Mouse (Mus musculus) embryonic facial prominence, embryonic 14.5 days (tissue): ENCODE measurements at regions not wholly inside any gene's neighbourhood (a gene's known extent, or its start where the extent isn't known, plus 50 kb on each side); places are given as distances from the start of the nearest gene placed in this dataset.

ENCODE experiments used
- ATAC-seq: fragments of 200-750 bp; cut with Nextera tagmentation; 2 replicates; pipeline ENCODE4 v1.8.0; 2017; ENCODE audit warnings: low read depth, moderate number of reproducible peaks, moderate TSS enrichment
- DNase-seq: peaks from one replicate; pipeline ENCODE4 v3.0.0-alpha.2; 2015; ENCODE audit warnings: low spot score
- H3K27ac ChIP-seq: fragments of 300-500 bp; sonication (generic); replicated peaks from 2 replicates; pipeline ENCODE4 v1.5.1; 2014; ENCODE audit warnings: low read depth, mild to moderate bottlenecking, low read length, moderate library complexity
- H3K27me3 ChIP-seq: fragments of 300-500 bp; sonication (generic); replicated peaks from 2 replicates; pipeline ENCODE4 v1.6.1; 2014; ENCODE audit warnings: low read length; ENCODE audit not compliant: control insufficient read depth, insufficient read depth
- H3K36me3 ChIP-seq: fragments of 300-500 bp; sonication (generic); 2 replicates; pipeline ENCODE4 v1.6.1; 2014; ENCODE audit warnings: low read length, mixed read lengths; ENCODE audit not compliant: control insufficient read depth, insufficient read depth
- H3K4me1 ChIP-seq: fragments of 300-500 bp; sonication (generic); 2 replicates; pipeline ENCODE4 v1.6.1; 2014; ENCODE audit warnings: antibody characterized with exemption, low read length; ENCODE audit not compliant: control insufficient read depth, insufficient read depth
- H3K4me2 ChIP-seq: fragments of 300-500 bp; sonication (generic); 2 replicates; pipeline ENCODE4 v1.6.1; 2014; ENCODE audit warnings: low read depth, mild to moderate bottlenecking, low read length, moderate library complexity, mixed read lengths
- H3K4me3 ChIP-seq: fragments of 300-500 bp; sonication (generic); 2 replicates; pipeline ENCODE4 v1.5.1; 2014; ENCODE audit warnings: low read depth, mild to moderate bottlenecking, low read length
- H3K9ac ChIP-seq: fragments of 300-500 bp; sonication (generic); 2 replicates; pipeline ENCODE4 v1.6.1; 2014; ENCODE audit warnings: low read depth, mild to moderate bottlenecking, low read length, moderate library complexity, mixed read lengths
- H3K9me3 ChIP-seq: fragments of 300-500 bp; sonication (generic); 2 replicates; pipeline ENCODE4 v1.6.1; 2016; ENCODE audit warnings: low read length; ENCODE audit not compliant: control insufficient read depth
- WGBS: fragments of 180-500 bp; shearing (Covaris S2); extraction: QIAGEN DNeasy Blood & Tissue Kit; methylation state at CpG from one replicate; pipeline ENCODE4 v1.1.7; 2014; 5-methylcytosine and 5-hydroxymethylcytosine counted together

- H3K4me3 ChIP-seq: no peak overlapping the region
- peaks cover 5% of the 10 kb centered on the region; the same call in 1 of the 2 replicates for H3K9me3 ChIP-seq
- no peak for DNase-seq
- no peak overlapping the region for H3K27ac ChIP-seq
- H3K9ac ChIP-seq: no peak overlapping the region
- no peak overlapping the region for H3K4me2 ChIP-seq
- H3K36me3 ChIP-seq: no peaks in the 10 kb centered on the region
- ATAC-seq: no peak
- H3K4me1 ChIP-seq: no peaks in the 10 kb centered on the region
- H3K27me3 ChIP-seq: no peaks in the 10 kb centered on the region
- WGBS: 87% methylated on average over 6 of the region's 6 CpGs
These were observed 118.2 kb upstream of the Dyrk2 start for GRCm38 (mm10) chr10:118988249-118988648.

GRCm38 (mm10) chr10:118984580-118984979 is 114.6 kb upstream of the Dyrk2 start:
- 64% methylated on average over 5 of the region's 5 CpGs for WGBS
- H3K4me1 ChIP-seq: no peaks in the 10 kb centered on the region
- no peak overlapping the region for H3K9ac ChIP-seq
- H3K27me3 ChIP-seq: no peaks in the 10 kb centered on the region
- DNase-seq: peak; percentile 79
- no peak overlapping the region for H3K27ac ChIP-seq
- no peak overlapping the region for H3K4me2 ChIP-seq
- H3K9me3 ChIP-seq: peaks cover 5% of the 10 kb centered on the region; the same call in 1 of the 2 replicates
- H3K36me3 ChIP-seq: no peaks in the 10 kb centered on the region
- 0 out of 2 replicates have a peak, but pooled peaks have one; percentile 26 for ATAC-seq
- no peak overlapping the region for H3K4me3 ChIP-seq

- Histone ChIP-seq H3K4me2 (no peak overlapping the region), H3K36me3 (no peaks in the 10 kb centered on the region), H3K27me3 (no peaks in the 10 kb centered on the region), H3K27ac (no peak overlapping the region), H3K9me3 (peaks cover 5% of the 10 kb centered on the region; the same call in 1 of the 2 replicates), H3K4me1 (0 out of 2 replicates have a peak, but pooled peaks cover 3% of the 10 kb centered on the region), H3K9ac (no peak overlapping the region), H3K4me3 (no peak overlapping the region)
- 71% methylated on average over 5 of the region's 5 CpGs for WGBS
- ATAC-seq (no peak), DNase-seq (no peak)
These were observed 111.4 kb upstream of the Dyrk2 start for GRCm38 (mm10) chr10:118981446-118981845.

- Histone ChIP-seq H3K36me3 (no peaks in the 10 kb centered on the region), H3K9me3 (peaks cover 5% of the 10 kb centered on the region; the same call in 1 of the 2 replicates), H3K27ac (no peak overlapping the region), H3K27me3 (no peaks in the 10 kb centered on the region), H3K4me3 (no peak overlapping the region), H3K4me2 (peak overlapping the region; percentile 8; the same call in 1 of the 2 replicates), H3K4me1 (0 out of 2 replicates have a peak, but pooled peaks cover 3% of the 10 kb centered on the region), H3K9ac (no peak overlapping the region)
- WGBS: 29% methylated on average over 13 of the region's 13 CpGs
- ATAC-seq (peak; percentile 55; the same call in 1 of the 2 replicates), DNase-seq (peak; percentile 68)
These were observed 109.3 kb upstream of the Dyrk2 start for GRCm38 (mm10) chr10:118979339-118979738.

- H3K4me1 ChIP-seq: 0 out of 2 replicates have a peak, but pooled peaks cover 3% of the 10 kb centered on the region
- no peaks in the 10 kb centered on the region for H3K9me3 ChIP-seq
- WGBS: 73% methylated on average over 10 of the region's 10 CpGs
- H3K36me3 ChIP-seq: no peaks in the 10 kb centered on the region
- H3K9ac ChIP-seq: no peak overlapping the region
- no peak for ATAC-seq
- H3K4me2 ChIP-seq: no peak overlapping the region
- H3K27ac ChIP-seq: no peak overlapping the region
- H3K27me3 ChIP-seq: no peaks in the 10 kb centered on the region
- H3K4me3 ChIP-seq: no peak overlapping the region
- DNase-seq: no peak
These were observed 108.3 kb upstream of the Dyrk2 start for GRCm38 (mm10) chr10:118978181-118978743.

GRCm38 (mm10) chr10:118976447-118976846 is 106.4 kb upstream of the Dyrk2 start:
- no peaks in the 10 kb centered on the region for H3K9me3 ChIP-seq
- no peak overlapping the region for H3K4me3 ChIP-seq
- DNase-seq (no peak), ATAC-seq (no peak)
- no peak overlapping the region for H3K4me2 ChIP-seq
- no peak overlapping the region for H3K27ac ChIP-seq
- H3K9ac ChIP-seq: no peak overlapping the region
- no peaks in the 10 kb centered on the region for H3K27me3 ChIP-seq
- H3K4me1 ChIP-seq: 0 out of 2 replicates have a peak, but pooled peaks cover 3% of the 10 kb centered on the region
- WGBS: 80% methylated on average over 10 of the region's 10 CpGs
- no peaks in the 10 kb centered on the region for H3K36me3 ChIP-seq

GRCm38 (mm10) chr10:118975772-118976171 is 105.8 kb upstream of the Dyrk2 start:
- WGBS: 79% methylated on average over 2 of the region's 2 CpGs
- H3K4me3 ChIP-seq: no peak overlapping the region
- H3K4me1 ChIP-seq: 0 out of 2 replicates have a peak, but pooled peaks cover 3% of the 10 kb centered on the region
- no peak overlapping the region for H3K27ac ChIP-seq
- no peak overlapping the region for H3K4me2 ChIP-seq
- ATAC-seq (no peak), DNase-seq (no peak)
- H3K27me3 ChIP-seq: no peaks in the 10 kb centered on the region
- H3K36me3 ChIP-seq: no peaks in the 10 kb centered on the region
- no peaks in the 10 kb centered on the region for H3K9me3 ChIP-seq
- no peak overlapping the region for H3K9ac ChIP-seq

- no peaks in the 10 kb centered on the region for H3K4me1 ChIP-seq
- H3K27ac ChIP-seq: no peak overlapping the region
- 68% methylated on average over 4 of the region's 4 CpGs for WGBS
- H3K36me3 ChIP-seq: no peaks in the 10 kb centered on the region
- H3K27me3 ChIP-seq: no peaks in the 10 kb centered on the region
- H3K9ac ChIP-seq: no peak overlapping the region
- DNase-seq: no peak
- no peak overlapping the region for H3K4me3 ChIP-seq
- H3K4me2 ChIP-seq: no peak overlapping the region
- ATAC-seq: no peak
- no peaks in the 10 kb centered on the region for H3K9me3 ChIP-seq
These were observed 103.3 kb upstream of the Dyrk2 start for GRCm38 (mm10) chr10:118973324-118973723.

GRCm38 (mm10) chr10:118972626-118973025 is 102.6 kb upstream of the Dyrk2 start:
- Histone ChIP-seq H3K9ac (no peak overlapping the region), H3K36me3 (no peaks in the 10 kb centered on the region), H3K27ac (no peak overlapping the region), H3K4me2 (no peak overlapping the region), H3K9me3 (no peaks in the 10 kb centered on the region), H3K4me1 (no peaks in the 10 kb centered on the region), H3K4me3 (no peak overlapping the region), H3K27me3 (no peaks in the 10 kb centered on the region)
- ATAC-seq (no peak), DNase-seq (no peak)
- WGBS: 89% methylated on average over 4 of the region's 4 CpGs
